Mouse (Mus musculus) A20 (cell line): ENCODE measurements around the gene Agpat4.

ENCODE experiments used
- DNase-seq: peaks from one replicate; pipeline ENCODE4 v3.0.0-alpha.2; 2011; ENCODE audit warnings: low read depth, low spot score

Agpat4 gene

GRCm38 (mm10) chr17:12160984-12161764 is 42.7 kb downstream of the Agpat4 start:
- peak; percentile 93 for DNase-seq

- peak; percentile 90 for DNase-seq
These were observed 43.4 kb downstream of the Agpat4 start for GRCm38 (mm10) chr17:12161877-12162276.

DNA sequence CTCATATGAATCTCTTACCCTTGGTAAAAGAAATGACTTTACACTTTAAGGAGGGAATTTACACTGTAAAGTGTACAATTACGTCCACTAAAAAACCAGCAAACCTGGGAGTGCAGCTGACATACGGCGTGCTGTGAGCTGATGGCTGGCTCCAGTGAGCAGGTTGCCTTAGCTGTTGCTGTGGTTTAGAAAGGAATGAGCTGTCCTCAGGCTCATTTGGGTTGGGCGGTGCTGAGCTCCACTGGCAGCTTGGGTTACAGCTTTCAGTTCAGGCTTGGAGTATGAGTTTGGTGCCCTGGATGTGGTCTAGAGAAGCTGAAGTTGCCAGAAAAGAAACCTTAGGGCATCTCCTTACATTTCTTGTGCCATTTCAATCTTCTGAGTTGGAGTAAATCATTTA is 44.3 kb downstream of the Agpat4 start:
- DNase-seq: peak; percentile 72

DNA sequence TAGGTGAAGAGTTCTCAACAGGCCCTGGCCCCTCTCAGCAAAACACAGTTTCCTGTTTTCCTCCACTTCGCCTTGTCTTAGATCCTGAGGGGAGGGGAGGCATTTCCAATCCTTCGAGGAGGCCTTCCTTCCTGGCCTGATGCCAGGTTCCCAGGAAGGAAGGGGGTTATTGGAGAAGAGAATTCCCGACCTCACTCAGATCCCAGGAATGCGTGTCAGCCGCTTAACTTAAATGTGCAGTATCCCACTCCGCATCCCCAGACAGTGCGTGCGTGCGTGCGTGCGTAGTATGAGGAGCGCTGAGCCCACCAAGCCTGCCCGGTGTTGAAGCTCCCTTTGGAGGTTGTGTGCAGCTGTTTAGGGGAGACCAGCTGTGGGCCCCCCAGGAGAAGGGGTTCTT is 44.9 kb downstream of the Agpat4 start:
- peak; percentile 40 for DNase-seq

GRCm38 (mm10) chr17:12163903-12164302 is 45.4 kb downstream of the Agpat4 start:
- DNase-seq: no peak

GRCm38 (mm10) chr17:12164507-12164906 is 46.0 kb downstream of the Agpat4 start:
- DNase-seq: peak; percentile 76

DNA sequence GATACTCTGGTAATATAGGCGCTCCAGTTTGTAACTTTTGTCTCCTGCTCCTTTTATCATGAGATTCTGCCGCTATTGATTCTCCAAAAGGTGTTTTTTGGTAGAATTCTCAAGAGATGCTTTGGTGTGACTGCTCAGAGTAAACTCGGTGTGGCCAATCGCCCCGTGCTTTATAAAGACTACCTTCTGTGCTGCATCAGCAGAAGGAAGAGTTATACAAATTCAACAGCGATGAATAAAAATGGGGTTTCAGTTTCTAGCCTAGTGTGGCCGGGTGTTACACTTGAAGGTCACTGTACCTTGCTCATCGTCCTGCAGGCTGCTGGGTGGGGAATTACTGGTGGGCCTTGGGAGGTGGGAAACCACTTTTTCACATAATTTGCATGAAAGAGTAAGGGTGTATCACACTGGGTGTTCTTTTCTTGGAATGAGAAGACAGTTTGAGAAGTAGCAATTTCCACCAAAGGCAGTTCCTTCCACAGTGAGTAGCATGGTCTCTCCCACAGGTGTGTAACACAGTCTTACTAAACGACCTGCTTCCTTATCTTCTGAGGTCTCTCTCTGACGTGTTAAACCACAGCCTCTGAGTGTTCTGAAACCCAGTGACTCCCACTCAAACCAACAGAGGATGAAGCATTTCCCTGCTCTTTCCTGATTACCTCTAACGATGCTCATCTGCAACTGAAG is 46.6 kb downstream of the Agpat4 start:
- DNase-seq: peak; percentile 85

DNA sequence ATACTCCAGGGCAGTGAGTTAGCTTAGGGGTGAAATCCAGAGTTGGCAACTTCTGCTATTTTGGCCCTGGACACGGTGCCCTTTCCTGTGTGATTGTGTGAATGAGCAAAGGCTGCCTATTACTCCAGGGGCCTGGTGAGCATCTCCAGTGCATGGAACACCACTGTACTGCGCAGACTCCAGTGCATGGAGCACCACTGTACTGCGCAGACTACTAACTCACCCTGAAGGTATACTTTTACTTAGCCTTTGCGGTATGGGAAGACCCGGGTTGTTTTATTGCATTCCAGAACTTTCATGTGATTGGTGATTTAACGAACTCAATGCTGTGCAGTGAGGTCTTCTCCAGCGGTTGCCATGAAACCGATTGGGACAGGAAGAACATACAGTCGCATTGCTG is 47.2 kb downstream of the Agpat4 start:
- no peak for DNase-seq

GRCm38 (mm10) chr17:12168536-12168935 is 50.0 kb downstream of the Agpat4 start:
- no peak for DNase-seq

- DNase-seq: no peak
These were observed 50.9 kb downstream of the Agpat4 start for GRCm38 (mm10) chr17:12169326-12169836.

DNA sequence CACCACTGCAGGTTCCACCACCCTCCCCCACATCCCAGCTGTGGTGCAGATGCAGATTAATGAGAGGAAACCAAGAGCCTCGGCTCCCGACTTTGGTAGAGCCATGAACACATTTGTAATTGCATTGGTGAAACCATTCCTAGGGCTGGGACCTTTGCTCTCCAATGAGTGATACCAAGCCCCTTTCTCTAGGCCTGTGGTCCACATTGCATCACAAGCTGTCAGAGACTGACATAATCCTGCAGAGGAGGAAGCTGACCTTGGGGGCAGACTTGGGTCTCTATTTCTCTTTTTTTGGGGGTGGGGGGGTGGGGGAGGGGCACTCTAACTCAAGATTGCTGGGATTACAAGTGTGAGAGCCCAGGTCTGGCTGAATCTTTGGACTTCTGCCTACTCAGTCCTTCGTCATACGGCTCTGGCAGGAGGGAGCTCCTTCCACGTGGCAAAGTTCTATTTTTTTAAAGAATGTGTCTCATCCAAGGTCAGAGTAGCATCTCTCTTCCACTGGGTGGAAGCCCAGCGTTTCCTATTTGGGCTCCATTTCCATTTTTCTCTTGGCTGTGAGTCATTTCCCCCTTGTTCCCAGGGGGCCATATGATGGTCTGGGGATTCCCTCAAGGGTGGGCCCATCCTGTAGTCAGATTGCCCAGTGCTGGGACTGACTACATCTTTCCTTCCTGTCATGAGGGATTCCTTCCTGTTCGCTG is 52.4 kb downstream of the Agpat4 start:
- DNase-seq: peak; percentile 17

GRCm38 (mm10) chr17:12171666-12172065 is 53.2 kb downstream of the Agpat4 start:
- no peak for DNase-seq

- DNase-seq: no peak
These were observed 55.7 kb downstream of the Agpat4 start for GRCm38 (mm10) chr17:12174221-12174620.

DNA sequence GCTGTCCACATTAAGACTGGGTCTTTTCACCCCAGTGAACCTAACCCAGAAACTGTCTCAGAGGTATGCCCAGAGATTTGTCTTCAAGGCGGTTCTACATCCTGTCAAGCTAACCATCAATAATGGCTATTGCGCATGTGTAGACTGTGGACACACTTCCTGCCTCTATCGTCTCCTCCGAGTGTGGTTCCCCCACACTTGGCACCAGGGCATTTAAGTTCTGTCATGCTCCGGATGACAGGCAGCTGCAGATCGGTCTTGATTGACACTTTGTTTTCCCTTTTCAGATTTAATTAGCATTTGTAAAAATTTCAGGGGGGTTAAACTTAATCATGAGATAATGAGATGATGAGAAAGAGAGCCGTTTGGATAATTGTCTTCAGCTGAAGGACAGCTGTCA is 56.4 kb downstream of the Agpat4 start:
- no peak for DNase-seq

- DNase-seq: no peak
These were observed 57.1 kb downstream of the Agpat4 start for GRCm38 (mm10) chr17:12175626-12176025.

GRCm38 (mm10) chr17:12179339-12179738 is 60.8 kb downstream of the Agpat4 start:
- no peak for DNase-seq

DNA sequence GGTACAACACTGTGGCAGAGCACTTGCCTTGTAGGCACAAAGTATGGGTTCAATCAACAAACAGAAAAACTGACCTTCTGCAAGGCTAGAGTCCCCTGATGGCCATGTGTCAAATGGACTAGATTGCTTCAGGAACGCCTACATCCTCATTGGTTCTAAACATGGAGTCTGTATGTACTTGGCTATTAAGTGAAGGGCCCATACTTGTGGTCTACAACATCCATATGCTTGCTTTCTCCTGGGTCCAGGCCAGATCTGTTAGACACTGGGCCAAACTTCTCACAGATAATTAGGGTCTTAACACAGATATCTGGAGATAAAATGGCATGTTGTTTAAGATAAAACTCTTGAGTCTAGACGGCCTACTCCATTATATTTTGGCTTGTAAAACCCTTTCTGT is 61.3 kb downstream of the Agpat4 start:
- DNase-seq: no peak

DNA sequence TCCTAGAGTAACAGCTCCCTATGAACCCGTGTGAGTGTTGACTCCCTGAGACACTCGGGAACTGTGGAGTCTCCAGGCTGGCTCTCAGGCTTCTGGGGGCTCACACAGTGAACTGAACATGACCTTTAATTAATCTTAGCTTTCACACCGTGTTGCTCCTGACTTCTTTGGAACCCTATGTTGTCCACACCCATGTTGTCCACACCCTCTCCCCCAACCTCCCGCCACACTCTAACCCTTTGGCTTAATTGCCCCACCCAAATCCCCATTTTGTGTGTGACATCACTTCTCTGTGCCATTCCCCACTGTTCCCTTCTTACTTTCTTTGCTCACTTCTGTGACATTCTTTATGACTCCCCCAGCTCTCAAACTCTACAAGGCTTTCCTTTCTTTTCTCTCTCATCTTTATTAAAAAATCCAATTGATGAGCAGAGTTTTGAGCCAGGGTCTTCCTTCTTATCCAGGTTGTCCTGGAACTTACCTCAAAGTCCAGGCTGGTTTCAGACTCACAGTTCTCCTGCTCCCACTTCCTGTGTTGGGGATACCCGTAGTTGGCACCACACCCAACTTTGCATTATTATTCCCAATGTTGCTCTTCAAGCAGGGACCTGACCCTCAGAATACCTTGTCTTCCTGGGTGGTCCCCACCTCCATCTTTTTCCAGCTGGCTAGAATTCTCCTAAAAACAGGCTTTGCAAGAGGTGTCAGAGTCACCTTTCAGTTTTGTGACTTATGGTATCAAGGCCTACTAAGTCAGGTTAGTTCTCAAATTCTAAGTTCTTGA is 64.4 kb downstream of the Agpat4 start:
- DNase-seq: no peak

GRCm38 (mm10) chr17:12184283-12184682 is 65.8 kb downstream of the Agpat4 start:
- no peak for DNase-seq

- DNase-seq: no peak
These were observed 67.4 kb downstream of the Agpat4 start for GRCm38 (mm10) chr17:12185855-12186254.

- DNase-seq: no peak
These were observed 67.8 kb downstream of the Agpat4 start for GRCm38 (mm10) chr17:12186341-12186740.
